Mouse (Mus musculus) cerebellum, postnatal 10 days (tissue): Measurements from ENCODE around the gene Gpr176.

Experiments used
- DNase-seq, 2 experiments: peaks; one replicate each; pipeline ENCODE4 v3.0.0; 2021; ENCODE audit warnings: mixed read lengths in 2 of 2

Gene Gpr176

GRCm38 (mm10) chr2:118372561-118372900 is 688 bp downstream of the Gpr176 start:
- no peak for DNase-seq

- DNase-seq = no peak
Measured at GRCm38 (mm10) chr2:118371841-118372240, 1.4 kb downstream of the Gpr176 start.

GRCm38 (mm10) chr2:118355138-118355719 is 18.0 kb downstream of the Gpr176 start:
- no peak for DNase-seq

GRCm38 (mm10) chr2:118353916-118354403 is 19.3 kb downstream of the Gpr176 start:
- DNase-seq = no peak

- peak in 1 of 2 experiments; percentile 11 for DNase-seq
Measured at GRCm38 (mm10) chr2:118353498-118353897, 19.7 kb downstream of the Gpr176 start.

GRCm38 (mm10) chr2:118345535-118345934 is 27.7 kb downstream of the Gpr176 start:
- no peak for DNase-seq

GRCm38 (mm10) chr2:118343897-118344296 is 29.3 kb downstream of the Gpr176 start:
- no peak for DNase-seq

GRCm38 (mm10) chr2:118341295-118341694 is 31.9 kb downstream of the Gpr176 start:
- DNase-seq = no peak

GRCm38 (mm10) chr2:118336084-118336483 is 37.1 kb downstream of the Gpr176 start:
- DNase-seq = peak; percentile 41 to 58

DNA sequence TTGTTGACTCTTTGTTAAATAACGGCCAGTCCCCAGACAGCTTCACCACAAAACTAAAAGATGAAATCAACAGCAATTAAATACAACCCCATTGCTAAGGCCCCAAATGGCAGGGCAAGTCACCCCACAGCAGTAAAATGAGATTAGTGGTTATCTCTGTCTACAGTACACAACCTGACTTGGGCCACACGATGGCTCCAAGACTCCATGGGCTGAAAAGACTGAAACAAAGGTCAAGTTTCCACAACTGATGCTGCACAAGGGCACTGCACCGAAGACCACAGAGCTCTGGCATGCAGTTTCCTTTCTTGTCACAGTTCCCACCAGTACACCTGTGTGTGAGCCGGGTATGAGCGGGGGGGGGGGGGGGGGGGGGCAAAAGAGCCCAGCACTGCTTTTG is 50.6 kb downstream of the Gpr176 start:
- DNase-seq = no peak

GRCm38 (mm10) chr2:118321804-118322203 is 51.4 kb downstream of the Gpr176 start:
- DNase-seq = peak; percentile 20 to 34

DNA sequence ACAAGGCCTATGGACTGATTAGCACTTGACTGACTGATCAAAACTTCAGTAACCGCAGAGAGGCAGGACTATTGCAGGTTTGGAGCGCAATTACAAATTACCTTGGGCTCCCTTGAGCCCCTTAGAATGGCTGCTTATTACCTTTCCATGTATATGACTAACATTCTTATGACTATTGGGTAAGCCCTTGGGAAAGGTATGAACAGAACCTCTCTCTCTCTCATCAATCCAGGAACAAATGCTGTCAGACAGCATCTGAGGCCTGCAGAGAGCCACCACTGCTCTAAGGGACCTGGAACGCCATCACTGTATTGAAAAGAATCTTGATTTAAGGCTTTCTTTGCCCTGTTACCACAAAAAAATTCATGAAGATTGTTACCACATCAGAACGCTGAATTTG is 52.1 kb downstream of the Gpr176 start:
- no peak for DNase-seq

DNA sequence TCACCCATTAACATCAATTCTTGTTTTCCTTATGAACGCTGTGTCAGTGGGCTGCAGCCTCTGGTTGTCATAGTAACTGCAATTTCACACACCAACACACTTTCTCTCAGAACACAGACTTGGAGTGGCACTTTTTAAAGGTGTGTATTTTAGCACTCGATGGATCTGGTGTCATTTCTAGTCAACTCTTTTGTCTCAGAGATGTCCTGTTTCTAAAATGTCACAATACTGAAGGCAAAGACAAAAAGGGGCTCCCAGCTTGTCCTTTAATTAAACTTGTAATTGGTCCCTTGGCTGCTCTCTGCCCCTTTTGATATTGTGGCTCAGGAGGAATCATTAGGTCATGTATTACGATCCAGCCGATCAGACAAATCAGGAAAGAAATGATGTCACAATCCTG is 52.7 kb downstream of the Gpr176 start:
- DNase-seq = no peak

GRCm38 (mm10) chr2:118319176-118319575 is 54.0 kb downstream of the Gpr176 start:
- DNase-seq = no peak

DNA sequence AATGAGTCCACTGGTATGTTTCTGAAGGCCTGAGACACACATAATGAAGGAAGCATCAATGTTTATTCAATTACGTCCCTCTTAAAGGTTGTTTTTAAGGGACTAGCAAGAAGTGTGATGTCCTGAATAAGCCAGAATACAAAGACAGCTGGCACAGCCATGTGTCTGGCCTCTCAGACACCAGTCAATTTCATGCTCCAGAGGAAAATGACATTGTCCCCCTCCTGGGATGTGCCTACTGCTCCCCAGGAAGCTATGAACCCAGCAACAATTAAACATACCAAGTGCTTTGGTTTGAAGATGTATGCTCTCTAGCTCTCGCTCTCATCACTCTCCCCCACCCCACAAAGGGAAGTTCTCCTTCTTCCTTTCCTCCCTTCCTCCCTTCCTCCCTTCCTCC is 56.3 kb downstream of the Gpr176 start:
- DNase-seq = no peak

GRCm38 (mm10) chr2:118315656-118316402 is 57.4 kb downstream of the Gpr176 start:
- DNase-seq = no peak

DNA sequence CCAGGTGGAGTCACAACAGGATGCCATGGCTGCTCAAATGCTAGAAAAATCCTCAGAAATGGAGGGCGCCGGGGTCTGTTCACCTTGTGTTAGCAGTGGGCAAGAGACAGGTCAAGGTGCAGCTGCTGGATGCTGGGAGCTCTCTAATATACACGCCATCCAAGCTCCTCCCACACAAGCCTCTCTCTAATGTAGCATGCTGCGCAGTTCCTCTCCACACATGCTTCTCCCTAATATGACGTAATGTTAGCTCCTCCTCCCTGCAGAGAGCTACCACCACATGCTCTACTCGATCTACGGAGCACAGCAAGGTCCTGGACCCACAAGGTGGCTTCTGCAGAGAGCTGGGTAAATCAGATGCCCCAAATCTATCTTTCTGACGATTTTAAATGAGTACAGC is 65.7 kb downstream of the Gpr176 start:
- DNase-seq = peak; percentile 78

DNA sequence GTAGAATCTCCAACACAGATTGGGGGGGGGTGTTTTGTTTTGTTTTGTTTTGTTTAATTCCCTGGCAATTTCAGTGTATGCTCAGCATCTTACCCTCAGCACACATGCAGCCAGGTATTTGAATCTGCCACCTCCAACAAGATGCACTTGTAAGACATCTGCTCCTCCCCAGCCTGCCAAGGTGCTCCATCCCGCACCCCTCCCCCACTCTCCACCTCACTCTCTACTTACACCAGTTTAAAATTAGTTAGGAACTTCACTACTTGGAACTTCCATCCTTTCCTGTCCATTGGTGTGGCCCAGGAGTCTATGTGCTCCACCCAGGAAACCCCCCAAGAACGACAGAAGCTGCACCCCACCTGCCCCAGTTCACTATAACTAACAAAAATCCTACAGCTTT is 66.3 kb downstream of the Gpr176 start:
- DNase-seq = peak; percentile 75 to 76

DNA sequence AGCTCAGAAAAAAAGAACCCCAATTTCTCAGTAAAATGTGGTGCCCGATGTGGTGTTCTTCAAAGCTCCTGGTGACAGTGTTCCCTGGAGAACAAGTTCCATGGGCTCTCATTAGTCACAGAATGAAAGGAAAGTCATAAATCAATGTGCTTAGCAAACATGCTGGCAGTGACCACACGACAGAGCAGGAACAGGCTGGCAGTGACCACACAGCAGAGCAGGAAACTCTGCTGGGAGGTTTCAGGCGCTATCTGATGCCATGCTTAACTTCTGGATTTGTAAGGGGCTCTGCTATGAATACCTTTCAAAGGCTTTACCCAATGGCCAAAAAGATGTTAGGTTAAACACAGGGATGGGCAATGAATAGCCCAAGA is 66.7 kb downstream of the Gpr176 start:
- DNase-seq = no peak

DNA sequence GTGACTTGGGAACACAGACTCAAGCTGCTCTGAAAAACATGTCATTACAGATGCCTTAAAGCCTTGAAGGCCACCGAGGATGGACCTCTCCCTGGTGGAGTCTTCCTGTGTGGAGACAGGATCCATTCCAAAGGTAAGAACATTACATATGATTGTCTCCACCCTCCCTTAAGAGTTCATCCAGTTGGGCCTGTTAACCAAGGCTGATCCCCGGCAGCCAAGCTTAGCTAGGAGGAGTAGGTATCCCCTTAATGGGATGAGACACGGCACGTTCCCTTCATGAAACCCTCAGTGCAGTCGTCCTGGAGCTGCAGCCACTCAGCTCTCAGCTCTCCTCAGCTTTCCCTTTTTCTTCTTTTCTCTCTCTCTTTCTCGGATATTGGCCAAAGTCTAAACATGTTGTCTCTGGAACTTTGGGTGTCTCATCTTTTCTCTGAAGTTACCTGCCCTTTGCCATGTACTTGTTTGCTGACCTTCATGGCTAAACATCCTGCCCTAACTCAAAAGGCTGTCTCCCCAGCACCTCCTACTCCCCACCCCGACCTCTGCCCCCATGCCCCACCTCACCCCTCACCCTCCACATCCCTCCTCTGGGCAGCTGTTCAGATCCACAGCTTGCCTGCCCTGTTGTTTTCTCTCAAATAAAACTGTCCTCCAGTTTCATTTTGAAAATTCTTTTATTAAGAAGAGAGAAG is 67.2 kb downstream of the Gpr176 start:
- DNase-seq = no peak

DNA sequence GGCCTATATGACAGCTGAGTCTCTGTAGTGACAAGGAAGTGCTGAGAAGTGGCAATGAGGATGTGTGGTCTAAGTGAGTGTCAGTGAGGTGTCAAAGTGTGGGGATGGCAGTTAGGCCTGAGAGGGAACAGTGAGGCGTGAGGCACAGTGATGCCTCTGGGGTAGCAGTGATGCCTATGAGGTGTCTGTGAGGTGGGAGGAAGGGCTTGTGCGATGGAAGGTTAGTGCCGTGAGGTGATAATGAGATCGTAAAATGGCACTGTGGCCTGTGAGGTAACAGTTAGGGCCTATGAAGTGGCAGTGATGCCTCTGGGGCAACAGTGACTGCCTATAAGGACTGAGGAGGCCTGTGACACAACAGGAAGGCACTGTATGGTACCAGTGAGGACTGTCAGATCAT is 69.8 kb downstream of the Gpr176 start:
- DNase-seq = no peak

DNA sequence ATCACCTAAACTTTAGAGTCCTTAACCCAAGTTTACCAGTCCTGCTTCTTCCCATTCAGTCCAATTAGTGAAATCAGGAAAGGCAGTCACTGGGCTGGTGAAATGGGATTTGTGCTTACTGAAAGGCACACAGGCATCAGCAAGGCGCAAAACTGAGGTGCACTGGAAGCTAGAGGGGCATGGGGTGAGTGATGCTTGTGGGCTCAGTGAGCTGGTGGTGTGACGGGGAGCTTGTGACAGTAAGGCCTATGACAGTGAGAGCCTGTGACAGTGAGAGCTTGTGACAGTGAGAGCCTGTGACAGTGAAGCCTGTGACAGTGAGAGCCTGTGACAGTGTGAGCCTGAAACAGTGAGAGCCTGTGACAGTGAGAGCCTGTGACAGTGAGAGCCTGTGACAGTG is 71.6 kb downstream of the Gpr176 start:
- no peak for DNase-seq

GRCm38 (mm10) chr2:118301041-118301545 is 72.1 kb downstream of the Gpr176 start:
- DNase-seq = no peak

GRCm38 (mm10) chr2:118299981-118300380 is 73.2 kb downstream of the Gpr176 start:
- no peak for DNase-seq
